Mouse (Mus musculus): Measurements from ENCODE around the gene Fam168b.

Gene Fam168b

GRCm38 (mm10) chr1:34850343-34851136 is 7.7 kb upstream of the Fam168b start:
- DNase-seq (ENCODE audit: low spot score): no peak

GRCm38 (mm10) chr1:34849745-34850342 is 7.0 kb upstream of the Fam168b start, which contains the start of gene Plekhb2:
Gene Plekhb2, plus strand, starts transcription at chr1:34849976.
- peak; percentile 77 for DNase-seq (ENCODE audit: low spot score)

GRCm38 (mm10) chr1:34847070-34847469 is 4.2 kb upstream of the Fam168b start:
- no peak for DNase-seq (ENCODE audit: low spot score)

- DNase-seq (ENCODE audit: low spot score): no peak
These were observed 440 bp downstream of the Fam168b start for GRCm38 (mm10) chr1:34842389-34842861.

GRCm38 (mm10) chr1:34841709-34842388 is 1.0 kb downstream of the Fam168b start:
- DNase-seq (ENCODE audit: low spot score): no peak

- DNase-seq (ENCODE audit: low spot score): no peak
These were observed 3.6 kb downstream of the Fam168b start for GRCm38 (mm10) chr1:34839241-34839640.

- no peak for DNase-seq (ENCODE audit: low spot score)
These were observed 4.7 kb downstream of the Fam168b start for GRCm38 (mm10) chr1:34837951-34838689.

GRCm38 (mm10) chr1:34834904-34835303 is 8.0 kb downstream of the Fam168b start:
- DNase-seq (ENCODE audit: low spot score): no peak

GRCm38 (mm10) chr1:34831381-34831780 is 11.5 kb downstream of the Fam168b start:
- DNase-seq (ENCODE audit: low spot score): no peak

- DNase-seq (ENCODE audit: low spot score): no peak
These were observed 11.9 kb downstream of the Fam168b start for GRCm38 (mm10) chr1:34830934-34831333.

GRCm38 (mm10) chr1:34828528-34829294 is 14.2 kb downstream of the Fam168b start:
- no peak for DNase-seq (ENCODE audit: low spot score)

GRCm38 (mm10) chr1:34827900-34828299 is 15.0 kb downstream of the Fam168b start:
- no peak for DNase-seq (ENCODE audit: low spot score)

- no peak for DNase-seq (ENCODE audit: low spot score)
These were observed 17.0 kb downstream of the Fam168b start for GRCm38 (mm10) chr1:34825909-34826308.

- no peak for DNase-seq (ENCODE audit: low spot score)
These were observed 18.7 kb downstream of the Fam168b start for GRCm38 (mm10) chr1:34824208-34824607.

GRCm38 (mm10) chr1:34823353-34823752 is 19.5 kb downstream of the Fam168b start:
- DNase-seq (ENCODE audit: low spot score): no peak

GRCm38 (mm10) chr1:34822746-34823145 is 20.1 kb downstream of the Fam168b start:
- DNase-seq (ENCODE audit: low spot score): no peak

GRCm38 (mm10) chr1:34822003-34822402 is 20.9 kb downstream of the Fam168b start:
- no peak for DNase-seq (ENCODE audit: low spot score)

GRCm38 (mm10) chr1:34821411-34821810 is 21.5 kb downstream of the Fam168b start:
- DNase-seq (ENCODE audit: low spot score): no peak

GRCm38 (mm10) chr1:34819225-34819910 is 23.5 kb downstream of the Fam168b start:
- DNase-seq (ENCODE audit: low spot score): no peak

- no peak for DNase-seq (ENCODE audit: low spot score)
These were observed 27.0 kb downstream of the Fam168b start for GRCm38 (mm10) chr1:34815843-34816242.
